Mouse (Mus musculus) kidney, postnatal 10 days (tissue): Measurements from ENCODE around the gene Dnajc15.

Experiments
- DNase-seq: peaks from one replicate; pipeline ENCODE4 v3.0.0; 2021; ENCODE audit warnings: mixed read lengths

Gene Dnajc15

GRCm38 (mm10) chr14:77859894-77860293 is 15.0 kb downstream of the Dnajc15 start:
- no peak for DNase-seq

- DNase-seq, result no peak
Observed at GRCm38 (mm10) chr14:77853951-77854350, 21.0 kb downstream of the Dnajc15 start.

- no peak for DNase-seq
Observed at GRCm38 (mm10) chr14:77849852-77850251, 25.1 kb downstream of the Dnajc15 start.

GRCm38 (mm10) chr14:77848349-77848748 is 26.6 kb downstream of the Dnajc15 start:
- DNase-seq, result no peak

- DNase-seq, result no peak
Observed at GRCm38 (mm10) chr14:77846206-77846605, 28.7 kb downstream of the Dnajc15 start.

GRCm38 (mm10) chr14:77845479-77845878 is 29.4 kb downstream of the Dnajc15 start:
- no peak for DNase-seq

- no peak for DNase-seq
Observed at GRCm38 (mm10) chr14:77840574-77840973, 34.4 kb downstream of the Dnajc15 start.

GRCm38 (mm10) chr14:77840078-77840477 is 34.8 kb downstream of the Dnajc15 start:
- no peak for DNase-seq

GRCm38 (mm10) chr14:77836794-77837193 is 38.1 kb downstream of the Dnajc15 start:
- DNase-seq, result no peak

- DNase-seq, result no peak
Observed at GRCm38 (mm10) chr14:77832359-77832758, 42.6 kb downstream of the Dnajc15 start.

GRCm38 (mm10) chr14:77831936-77832335 is 43.0 kb downstream of the Dnajc15 start:
- DNase-seq, result no peak

- no peak for DNase-seq
Observed at GRCm38 (mm10) chr14:77829673-77830072, 45.3 kb downstream of the Dnajc15 start.

- no peak for DNase-seq
Observed at GRCm38 (mm10) chr14:77825891-77826290, 49.0 kb downstream of the Dnajc15 start.

- no peak for DNase-seq
Observed at GRCm38 (mm10) chr14:77825121-77825520, 49.8 kb downstream of the Dnajc15 start.

GRCm38 (mm10) chr14:77819841-77820240 is 55.1 kb downstream of the Dnajc15 start:
- no peak for DNase-seq

GRCm38 (mm10) chr14:77817561-77817960 is 57.4 kb downstream of the Dnajc15 start:
- DNase-seq, result no peak

- peak; percentile 60 for DNase-seq
Observed at GRCm38 (mm10) chr14:77814935-77815334, 60.0 kb downstream of the Dnajc15 start.

GRCm38 (mm10) chr14:77812890-77813289 is 62.0 kb downstream of the Dnajc15 start:
- DNase-seq, result no peak

- no peak for DNase-seq
Observed at GRCm38 (mm10) chr14:77811466-77811865, 63.5 kb downstream of the Dnajc15 start.

- DNase-seq, result no peak
Observed at GRCm38 (mm10) chr14:77807836-77808235, 67.1 kb downstream of the Dnajc15 start.

GRCm38 (mm10) chr14:77806345-77806744 is 68.6 kb downstream of the Dnajc15 start:
- no peak for DNase-seq

GRCm38 (mm10) chr14:77802268-77802630 is 72.7 kb downstream of the Dnajc15 start:
- no peak for DNase-seq

- no peak for DNase-seq
Observed at GRCm38 (mm10) chr14:77801571-77802267, 73.2 kb downstream of the Dnajc15 start.

GRCm38 (mm10) chr14:77796506-77796905 is 78.4 kb downstream of the Dnajc15 start:
- DNase-seq, result no peak

- DNase-seq, result no peak
Observed at GRCm38 (mm10) chr14:77795240-77795639, 79.7 kb downstream of the Dnajc15 start.
